Mouse (Mus musculus) mouse embryonic stem cell (cell line): ENCODE data around the gene Capn1.

Experiments used
- in situ Hi-C, 2 experiments: fragments of 300-500 bp; cut with MboI; formaldehyde crosslinking; loops; 1 replicate in 1 of 2; 3 replicates in 1 of 2; pipeline ENCODE4 v1.14.3; 2019 to 2020; ENCODE audit warnings: low sequenced_read_pairs in 2 of 2, low pct_unique_long_range_greater_than_20kb in 1 of 2, mixed read lengths in 1 of 2; ENCODE audit not compliant: unreplicated experiment in 1 of 2

Capn1 gene

DNA sequence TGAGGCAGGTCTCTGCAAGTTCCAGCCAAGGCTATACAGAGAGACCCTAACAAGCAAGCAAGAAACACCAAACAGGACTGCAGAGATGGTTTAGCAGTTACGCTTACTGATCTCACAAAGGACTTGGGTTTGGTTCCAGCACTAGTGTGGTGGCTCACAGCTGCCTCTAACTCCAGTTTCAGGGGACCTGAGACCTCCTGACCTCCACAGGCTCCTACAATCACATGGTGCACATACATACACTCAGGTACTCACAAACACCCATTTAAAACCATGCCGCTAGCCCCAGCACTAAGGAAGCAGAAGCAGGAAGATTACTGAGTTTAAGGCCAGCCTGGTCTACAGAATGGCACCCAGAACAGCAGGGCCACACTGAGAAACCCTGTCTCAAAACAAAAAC is 50.9 kb downstream of the Capn1 start:
- in situ Hi-C loops = loop anchor here (5.0 to 25.0 kb wide), 3 partner anchors 52 to 372 kb away; partner anchors contain the start of genes Snx15 (in 2 of the 2), Capn1 (in 1 of the 2), Map4k2 (in 1 of the 2) and Men1 (in 1 of the 2)

DNA sequence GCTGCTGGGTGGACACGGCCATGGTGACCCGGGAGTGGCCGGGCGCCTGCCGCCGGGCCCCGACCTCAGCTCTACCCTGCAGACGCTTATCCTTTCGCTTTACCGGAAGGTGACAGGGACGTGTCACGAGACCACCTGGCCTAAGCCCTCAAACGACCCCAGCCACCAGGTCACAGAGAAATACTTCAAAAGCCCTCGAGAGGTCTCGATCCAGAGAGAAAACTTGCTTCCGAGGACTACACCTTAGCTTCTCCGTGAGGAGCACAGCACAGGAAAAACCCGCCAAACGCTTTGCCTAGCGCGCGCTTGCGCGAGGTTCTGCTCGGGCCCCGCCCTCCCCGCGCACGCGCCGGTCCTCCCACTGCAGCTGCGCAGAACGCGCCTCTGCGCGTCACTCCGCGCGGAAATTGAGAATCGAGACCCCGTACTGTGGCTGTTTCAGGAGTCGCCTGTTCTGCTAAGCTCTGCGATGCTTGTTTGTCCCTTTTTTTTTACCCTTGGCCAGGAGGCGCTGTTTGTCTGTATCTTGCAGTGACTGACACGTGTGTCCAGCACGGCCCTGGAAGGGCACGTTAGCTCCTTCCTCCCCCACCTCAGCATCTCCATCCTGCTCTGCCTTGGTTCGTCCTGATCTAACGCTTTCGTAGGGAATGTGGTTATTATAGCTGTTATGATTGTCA is 51.7 kb downstream of the Capn1 start, which contains the start of gene Pola2:
TSS of gene Pola2 (minus strand) at position 320 of the 680 bp plus-strand sequence.
- in situ Hi-C loops = loop anchor here (5.0 to 25.0 kb wide), 3 partner anchors 53 to 373 kb away; partner anchors contain the start of genes Snx15 (in 2 of the 2), Capn1 (in 1 of the 2), Map4k2 (in 1 of the 2) and Men1 (in 1 of the 2)

DNA sequence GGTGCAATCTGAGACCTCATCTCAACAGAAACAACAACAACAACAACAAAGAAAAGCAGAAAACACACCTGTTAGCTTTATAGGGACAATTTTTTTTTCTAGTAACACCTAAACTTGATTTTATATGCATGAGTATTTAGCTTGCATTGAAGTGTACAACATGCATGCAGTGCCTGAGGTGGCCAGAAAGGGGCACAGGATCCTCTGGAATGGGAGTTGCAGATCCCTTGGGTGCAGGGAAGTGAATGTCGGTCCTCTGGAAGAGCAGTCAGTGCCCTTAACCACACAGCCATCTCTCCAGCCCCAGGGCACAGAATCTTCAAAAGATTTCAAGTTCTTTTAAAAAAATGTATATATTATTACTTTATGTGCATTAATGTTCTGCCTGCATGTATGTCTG is 53.0 kb downstream of the Capn1 start:
- in situ Hi-C loops = loop anchor here (5.0 to 25.0 kb wide), 3 partner anchors 55 to 375 kb away; partner anchors contain the start of genes Snx15 (in 2 of the 2), Capn1 (in 1 of the 2), Map4k2 (in 1 of the 2) and Men1 (in 1 of the 2)

DNA sequence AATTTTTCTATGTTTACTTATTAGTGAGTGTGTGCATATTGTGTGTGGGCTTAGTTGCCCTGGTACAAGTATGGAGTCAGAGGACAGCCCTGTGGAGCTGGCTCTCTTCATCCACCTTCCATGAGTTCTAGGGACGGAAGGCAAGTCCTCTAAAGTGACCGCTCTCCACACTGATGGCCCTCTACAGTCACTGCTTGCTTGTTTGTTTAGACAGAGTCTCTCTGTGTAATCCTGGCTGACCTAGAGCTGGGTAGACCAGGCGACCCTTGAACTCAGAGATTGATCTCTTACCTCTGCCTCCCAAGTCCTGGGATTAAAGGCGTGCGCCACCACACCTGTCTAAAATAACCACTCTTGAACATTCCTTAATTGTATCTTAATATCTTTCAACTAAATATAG is 58.3 kb downstream of the Capn1 start:
- in situ Hi-C loops = loop anchor here in 1 of 2 experiments (25.0 kb wide), 1 partner anchor 380 kb away; the partner anchor contains the start of genes Map4k2 and Men1

DNA sequence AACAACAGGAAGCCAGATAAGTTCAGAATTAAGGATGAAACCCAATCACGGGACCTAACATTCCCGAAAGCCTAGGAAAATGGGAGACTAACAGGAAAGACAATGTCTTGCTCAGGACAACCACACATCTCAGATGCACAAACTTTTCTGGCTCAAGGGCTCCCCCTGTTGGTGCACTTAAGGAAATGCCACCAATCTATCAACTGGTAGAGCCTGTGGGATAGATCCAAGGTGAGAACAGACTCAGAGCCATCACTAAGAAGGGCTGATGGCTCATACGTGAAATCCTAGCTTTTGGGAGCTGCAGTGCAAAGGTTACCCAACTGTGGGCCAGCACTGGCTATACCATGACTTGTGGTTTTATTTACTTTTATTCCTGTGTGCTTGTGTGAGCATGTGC is 59.0 kb downstream of the Capn1 start:
- in situ Hi-C loops = loop anchor here in 1 of 2 experiments (25.0 kb wide), 1 partner anchor 381 kb away; the partner anchor contains the start of genes Map4k2 and Men1

DNA sequence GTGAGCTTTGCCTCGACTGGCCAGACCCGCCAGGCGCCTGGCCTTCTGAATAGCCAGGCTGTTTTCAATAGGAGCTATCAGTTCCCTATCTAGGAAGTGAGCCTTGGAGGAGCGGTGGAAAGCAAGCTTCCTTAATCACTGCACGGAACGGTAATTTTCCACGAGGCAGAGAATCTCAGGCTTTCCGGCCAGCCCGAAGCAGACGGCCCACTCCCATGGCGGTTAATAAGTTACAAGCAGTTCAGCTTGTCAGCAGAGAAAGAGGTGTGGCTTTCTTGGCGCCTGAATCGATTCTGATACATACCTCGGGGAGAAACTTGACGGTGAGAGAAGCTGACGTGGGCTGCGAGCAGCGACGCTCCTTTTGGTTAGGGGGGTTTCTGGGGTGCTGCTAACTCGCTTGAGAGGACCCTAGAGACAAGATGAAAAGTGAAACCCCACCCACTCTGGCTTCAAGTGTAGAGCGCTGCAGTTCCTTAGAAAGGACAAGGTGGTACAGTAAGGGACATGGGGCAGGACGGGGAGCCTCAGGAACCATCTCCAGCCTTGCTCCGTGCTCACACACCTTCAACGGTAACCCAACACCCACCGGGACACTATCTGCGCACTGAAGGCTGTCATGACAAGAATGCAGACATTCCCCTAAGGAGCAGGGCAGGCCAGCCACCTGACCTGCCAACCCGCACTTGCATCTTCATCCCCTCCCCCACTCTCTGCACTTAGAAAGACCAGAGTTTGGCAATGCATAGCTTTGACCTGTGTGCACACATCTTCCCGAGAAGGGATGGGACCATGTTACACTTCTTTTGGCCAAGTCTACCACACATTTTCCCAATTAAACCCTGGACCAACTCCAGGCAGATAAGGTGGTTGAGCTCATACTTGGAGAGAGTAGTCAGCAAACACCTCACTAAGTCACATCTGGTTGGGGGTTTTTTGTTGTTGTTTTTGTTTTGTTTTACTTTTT is 59.7 kb downstream of the Capn1 start:
- in situ Hi-C loops = loop anchor here in 1 of 2 experiments (25.0 kb wide), 1 partner anchor 381 kb away; the partner anchor contains the start of genes Map4k2 and Men1

DNA sequence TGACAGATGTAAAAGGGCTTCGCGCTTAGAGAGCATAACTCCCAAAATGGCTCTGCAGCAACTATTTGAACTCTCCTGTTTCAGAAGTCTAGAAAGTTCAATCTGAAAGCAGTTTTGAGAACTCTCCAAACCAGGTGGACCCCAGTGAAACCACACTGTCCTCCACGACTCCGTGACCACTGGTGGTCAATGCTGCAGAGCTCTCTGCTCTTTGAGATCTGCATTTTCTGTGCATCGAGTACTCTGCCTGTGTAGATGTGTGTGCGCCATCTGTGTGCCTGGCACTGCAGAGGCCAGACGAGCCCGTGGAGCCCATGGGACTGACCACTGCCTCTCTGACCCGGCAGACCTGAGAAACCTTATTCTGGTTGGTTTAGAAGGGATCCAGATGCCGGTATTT is 60.8 kb downstream of the Capn1 start:
- in situ Hi-C loops = loop anchor here in 1 of 2 experiments (25.0 kb wide), 1 partner anchor 382 kb away; the partner anchor contains the start of genes Map4k2 and Men1

DNA sequence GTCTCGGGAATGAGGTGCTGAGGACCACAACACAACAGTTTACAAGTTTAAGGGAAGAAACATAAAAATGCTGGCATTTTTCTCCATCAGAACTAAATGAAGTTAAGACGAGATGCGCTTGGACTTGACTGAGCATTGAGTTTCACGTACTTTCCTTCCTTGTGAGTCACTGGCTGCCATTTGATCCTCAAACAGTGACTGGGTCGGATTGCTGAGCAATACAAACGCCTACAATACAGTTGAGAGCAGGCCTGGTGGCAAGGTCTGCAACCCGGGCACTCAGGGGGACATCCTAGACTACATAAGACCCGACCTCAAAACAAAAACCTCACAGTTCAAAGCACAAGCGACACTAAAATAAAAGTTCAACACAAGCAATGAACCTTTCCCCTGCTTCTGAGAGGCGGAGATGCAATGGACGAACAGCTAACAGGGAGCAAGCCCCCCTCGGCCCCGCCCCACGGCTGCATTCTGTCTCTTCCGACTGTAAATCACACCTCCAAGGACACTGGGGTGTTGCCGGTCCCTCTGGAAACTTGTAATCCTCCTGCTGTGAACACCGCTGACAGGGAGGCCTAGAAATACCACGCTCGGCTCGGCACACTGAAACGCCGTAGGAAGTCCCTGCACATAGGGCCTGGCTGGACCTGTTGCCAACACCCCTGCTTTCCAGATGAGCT is 61.5 kb downstream of the Capn1 start:
- in situ Hi-C loops = loop anchor here in 1 of 2 experiments (25.0 kb wide), 1 partner anchor 383 kb away; the partner anchor contains the start of genes Map4k2 and Men1

DNA sequence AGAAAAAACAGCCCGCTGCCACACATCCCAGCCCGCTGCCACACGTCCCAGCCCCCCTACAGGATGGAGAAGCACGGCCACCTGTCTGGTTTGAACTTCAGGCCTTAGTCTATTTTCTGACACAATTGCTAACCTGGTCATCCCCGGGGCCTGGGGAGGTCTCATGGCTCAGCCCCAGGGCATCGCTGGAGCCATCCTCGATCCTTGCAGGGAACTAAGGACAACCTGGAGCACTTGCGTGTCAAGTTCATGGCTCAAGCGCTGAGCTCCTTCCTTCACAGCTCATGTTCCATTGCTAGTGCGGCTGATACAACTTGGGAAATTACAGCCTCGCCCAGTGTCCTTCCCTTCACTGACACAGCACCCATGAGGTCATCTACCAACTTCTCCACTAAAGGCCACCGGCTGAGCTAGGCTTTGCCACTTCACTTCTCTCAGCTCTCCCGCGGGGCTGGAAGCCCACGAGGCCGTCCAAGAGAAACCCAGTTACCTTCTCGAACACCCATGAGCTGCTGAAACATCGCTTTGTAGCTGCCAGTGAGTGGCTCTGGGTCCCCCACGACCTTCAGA is 62.4 kb downstream of the Capn1 start:
- in situ Hi-C loops = loop anchor here in 1 of 2 experiments (25.0 kb wide), 1 partner anchor 384 kb away; the partner anchor contains the start of genes Map4k2 and Men1

DNA sequence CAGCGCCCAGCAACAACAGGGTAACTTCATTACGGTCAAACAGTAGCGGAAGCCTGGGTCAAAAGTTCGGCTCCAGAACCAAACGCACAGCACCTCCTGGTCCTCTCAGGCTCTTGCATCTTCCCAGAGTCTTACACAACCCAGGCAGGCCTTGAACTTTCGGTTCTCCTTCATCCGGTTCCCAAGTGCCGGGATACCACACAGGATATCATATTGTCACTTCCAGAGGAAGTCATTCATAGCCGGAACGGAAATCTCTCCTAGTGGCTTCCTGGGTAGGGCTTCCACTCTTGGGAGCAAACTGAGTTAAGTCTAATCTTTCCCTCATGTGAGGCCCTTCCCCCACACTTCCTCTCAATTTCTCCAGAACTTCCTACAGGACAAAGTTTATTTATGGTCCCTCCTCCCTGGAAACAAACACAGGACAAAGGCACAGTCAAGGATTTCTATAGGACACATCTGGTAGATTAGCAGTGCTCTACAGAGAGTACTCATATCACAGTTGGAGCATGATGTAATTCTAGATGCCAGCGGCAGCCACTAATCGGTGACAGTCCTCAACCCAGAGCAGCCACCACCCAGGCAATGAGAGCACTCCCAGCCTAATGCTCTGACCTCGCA is 63.5 kb downstream of the Capn1 start:
- in situ Hi-C loops = loop anchor here in 1 of 2 experiments (25.0 kb wide), 1 partner anchor 385 kb away; the partner anchor contains the start of genes Map4k2 and Men1

DNA sequence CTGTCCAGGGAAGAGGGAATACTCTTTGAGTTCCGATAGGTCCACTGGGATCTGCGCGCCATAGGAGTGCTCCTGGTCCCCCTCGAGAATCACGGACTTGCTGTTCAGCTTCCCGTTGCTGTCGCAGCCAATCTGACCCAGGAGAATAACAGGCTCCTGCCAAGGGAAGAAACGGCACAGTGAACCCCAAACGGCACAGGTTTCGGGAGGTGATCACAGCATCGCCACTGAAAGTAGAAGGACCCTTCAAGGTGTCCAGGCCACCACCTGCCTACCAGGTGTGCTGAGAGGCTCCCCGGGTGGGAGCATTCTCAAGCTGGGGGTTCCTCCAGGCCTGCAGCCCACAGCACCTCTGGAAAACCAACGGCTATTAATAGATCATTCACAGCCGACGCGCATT is 64.1 kb downstream of the Capn1 start:
- in situ Hi-C loops = loop anchor here in 1 of 2 experiments (25.0 kb wide), 1 partner anchor 386 kb away; the partner anchor contains the start of genes Map4k2 and Men1

DNA sequence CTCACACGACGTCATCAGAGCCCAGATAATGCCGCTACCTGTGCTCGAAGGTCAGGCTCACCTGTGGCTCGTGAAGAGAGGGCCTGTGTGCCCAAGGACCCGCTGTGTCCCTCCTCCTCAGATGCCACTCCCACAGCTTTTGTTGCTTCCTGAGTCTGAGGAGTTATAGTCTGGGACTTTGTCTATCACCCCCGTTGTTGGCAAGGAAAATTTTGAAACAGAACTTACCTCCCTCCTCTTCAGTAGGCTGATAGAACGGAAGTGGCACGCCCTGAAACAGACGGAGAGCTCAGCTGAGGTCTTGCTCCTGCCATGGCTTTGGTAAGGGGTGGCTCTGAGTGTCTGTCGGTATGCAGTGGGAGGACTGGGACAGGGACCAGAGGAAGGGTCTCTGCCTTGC is 65.5 kb downstream of the Capn1 start:
- in situ Hi-C loops = loop anchor here in 1 of 2 experiments (25.0 kb wide), 1 partner anchor 387 kb away; the partner anchor contains the start of genes Map4k2 and Men1

DNA sequence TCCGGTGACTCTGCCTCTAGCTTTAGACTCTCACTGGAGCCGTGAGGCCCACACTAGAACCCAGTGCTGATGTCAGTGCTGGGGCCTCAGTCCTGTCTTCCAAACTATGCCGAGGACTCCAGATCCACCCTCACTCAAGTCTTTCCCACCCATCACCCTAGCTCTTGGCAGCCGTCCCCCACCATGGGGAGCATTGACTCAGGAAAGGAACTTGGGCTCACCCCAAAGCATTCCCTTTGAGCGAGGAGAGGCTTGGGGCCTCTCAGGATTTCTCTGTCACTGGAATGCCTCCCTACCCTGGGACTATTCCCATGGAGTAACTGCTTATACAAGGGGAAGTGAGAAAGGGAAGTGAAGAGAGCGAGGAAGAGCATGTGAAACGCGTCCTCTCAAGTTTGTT is 69.8 kb downstream of the Capn1 start:
- in situ Hi-C loops = no loop called here

DNA sequence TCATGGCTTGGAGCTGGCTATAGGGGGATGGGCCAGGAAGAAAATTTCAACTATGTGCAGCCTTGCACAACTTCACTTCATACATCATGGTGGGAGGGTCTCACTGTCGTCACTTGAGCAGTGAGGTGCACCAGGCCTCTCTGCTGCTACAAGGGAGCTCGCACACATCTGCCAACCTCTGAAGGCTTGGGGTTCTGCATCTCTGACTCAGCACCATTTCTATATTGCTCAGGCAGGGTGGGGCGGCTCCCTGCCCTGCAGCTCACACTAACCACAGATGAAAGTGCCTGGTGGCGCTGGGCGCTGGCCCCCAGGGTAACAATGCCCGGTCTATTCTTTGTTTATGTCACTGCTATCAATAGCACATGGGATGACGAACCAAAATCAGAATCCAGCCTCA is 70.7 kb downstream of the Capn1 start:
- in situ Hi-C loops = no loop called here

DNA sequence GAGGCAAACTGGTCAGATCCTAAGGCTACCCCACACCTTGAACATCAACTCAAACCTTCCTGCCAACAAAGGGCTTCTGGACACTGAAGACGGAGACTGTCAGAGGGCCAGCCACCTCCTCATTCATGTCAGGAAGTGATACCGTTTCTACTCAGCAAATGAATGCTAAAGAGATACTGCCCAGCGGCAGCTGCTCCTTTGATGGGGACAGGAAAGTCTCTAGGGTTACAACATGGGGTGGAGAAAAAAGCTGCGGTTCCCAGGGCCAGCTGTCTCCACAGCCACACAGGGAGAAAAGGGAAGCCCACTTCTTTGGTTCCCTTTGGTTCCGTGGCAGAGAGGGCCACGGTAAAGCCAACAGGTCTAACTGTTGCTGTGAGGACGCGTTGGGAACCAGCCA is 71.6 kb downstream of the Capn1 start:
- in situ Hi-C loops = no loop called here

DNA sequence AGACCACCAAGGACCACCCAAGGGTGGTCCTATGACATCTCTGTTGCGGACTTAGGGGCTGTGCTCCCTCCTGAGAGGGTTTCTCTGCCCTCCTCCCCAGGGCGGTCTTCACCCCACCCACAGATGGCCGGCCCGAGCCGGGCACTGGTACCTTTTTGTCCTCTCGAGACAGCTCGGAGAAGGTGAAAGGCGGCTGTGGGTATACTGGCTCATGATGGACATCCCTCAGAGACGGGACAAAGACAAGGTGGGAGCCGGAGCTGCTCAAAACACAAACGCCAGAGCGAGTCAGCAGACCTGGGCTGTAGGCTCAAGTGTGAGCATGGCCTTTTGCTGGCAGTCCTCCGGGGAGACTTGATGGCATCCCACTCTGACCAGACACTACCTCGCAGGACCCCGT is 72.3 kb downstream of the Capn1 start:
- in situ Hi-C loops = no loop called here

DNA sequence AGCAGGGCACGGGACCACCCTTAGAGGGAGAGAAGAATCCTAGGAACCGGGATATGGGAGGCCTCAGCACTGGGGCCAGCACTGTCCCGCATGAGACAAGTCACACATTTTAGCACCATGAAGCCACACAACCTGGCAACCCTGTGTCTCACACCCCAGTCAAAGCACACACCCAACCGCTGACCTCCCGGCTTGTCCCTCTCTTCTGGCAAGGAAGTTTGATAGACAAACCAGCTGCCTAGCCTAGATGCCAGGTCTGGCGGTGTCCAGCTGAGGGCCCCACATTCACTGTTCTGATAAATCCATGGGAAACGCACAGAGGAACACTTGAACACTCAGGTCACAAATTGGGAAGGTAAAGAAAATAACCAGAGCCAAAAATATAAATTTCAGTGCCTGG is 73.1 kb downstream of the Capn1 start:
- in situ Hi-C loops = no loop called here
